Mouse (Mus musculus): Measurements from ENCODE around the gene Ints3. TPM values are rescaled to one million over a fixed set of nuclear protein-coding genes. Genes with fewer than 3 reads are reported as not detected.

The Ints3 gene
- 12.0 and 12.8 TPM in 2 replicates for polyA plus RNA-seq (2021; fragmentation: Nextera tagmentation)
- long read RNA-seq, experiment 1, full-length matches to known transcripts, result 8 of 21 reads
- long read RNA-seq, experiment 1, partial matches to known transcripts, result 13 of 21 reads
- long read RNA-seq, experiment 1, other reads (novel, unspliced or antisense), result 0 of 21 reads
- long read RNA-seq, experiment 2, full-length matches to known transcripts, result 96 of 136 reads
- long read RNA-seq, experiment 2, partial matches to known transcripts, result 22 of 136 reads
- long read RNA-seq, experiment 2, other reads (novel, unspliced or antisense), result 18 of 136 reads

GRCm38 (mm10) chr3:90433381-90434020 is at the start of gene Ints3:
TSS of gene Ints3 (minus strand) at chr3:90433622.

GRCm38 (mm10) chr3:90475831-90476611 is 42.6 kb upstream of the Ints3 start, which contains the start of gene Ilf2:
TSS of gene Ilf2 (plus strand) at chr3:90476126.

GRCm38 (mm10) chr3:90465686-90466310 is 32.4 kb upstream of the Ints3 start, which contains the start of gene Npr1:
TSS of gene Npr1 (minus strand) at chr3:90465866.

DNA sequence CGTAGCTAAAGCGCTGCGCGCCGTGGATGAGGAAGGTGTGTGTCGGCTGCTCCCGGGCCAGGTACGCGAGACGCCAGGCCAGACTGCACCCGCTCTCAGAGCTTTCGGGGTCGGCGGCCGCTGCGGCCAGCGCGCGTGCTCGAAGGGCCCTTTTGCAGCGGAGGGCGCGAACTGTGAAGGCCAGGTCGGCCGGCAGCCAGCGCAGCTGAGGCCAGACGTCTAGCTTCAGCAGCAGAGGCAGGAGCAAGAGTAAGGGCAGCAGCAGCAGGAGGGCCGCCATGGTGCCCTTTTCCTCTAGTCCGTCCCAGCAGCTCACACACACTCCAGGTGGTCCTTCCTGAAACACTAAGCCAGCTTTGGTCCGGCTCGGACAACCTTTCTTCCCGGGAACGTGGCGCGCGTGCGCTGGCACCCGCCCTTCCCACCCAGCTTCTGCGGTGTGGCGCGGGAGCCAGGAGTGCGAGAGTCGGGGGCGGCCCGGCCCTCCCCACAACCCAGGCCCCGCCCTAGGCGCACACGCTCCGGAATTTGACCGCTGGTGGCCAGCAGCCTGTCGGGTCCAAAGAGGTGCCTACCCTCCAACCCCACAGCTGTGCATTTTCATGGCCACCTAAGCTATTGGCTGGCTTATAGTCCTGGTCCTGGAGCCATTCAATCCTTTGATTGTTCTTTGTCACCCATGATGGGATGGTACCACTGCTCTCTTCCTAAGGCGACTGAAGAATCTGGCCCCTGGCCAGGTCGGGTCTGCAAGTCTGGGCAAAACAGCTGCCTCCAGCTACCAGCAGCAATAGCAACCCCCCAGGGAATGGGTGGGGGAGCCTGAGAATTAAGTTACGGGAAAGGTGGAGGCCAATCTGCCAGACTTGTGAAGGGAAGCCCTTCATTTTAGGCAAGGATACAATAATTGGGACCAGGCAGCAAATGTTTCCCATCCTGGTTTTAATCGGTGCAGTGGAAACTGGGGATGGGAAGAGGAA is 43.6 kb downstream of the Ints3 start, which contains the start of gene Slc27a3:
Gene Slc27a3 (minus strand): TSS at position 428 of the 980 bp plus-strand sequence.

Other genes with a start within 250 kb of the Ints3 start
- gene Rps27, start 220.0 kb downstream of the Ints3 start, polyA plus RNA-seq (2021; fragmentation: Nextera tagmentation), result 2,829 and 2,904 TPM in 2 replicates
- gene Rab13, start 219.9 kb downstream of the Ints3 start, polyA plus RNA-seq (2021; fragmentation: Nextera tagmentation), result 8.7 and 9.8 TPM in 2 replicates
- gene Jtb, start 202.0 kb downstream of the Ints3 start, polyA plus RNA-seq (2021; fragmentation: Nextera tagmentation), result 86.0 and 94.4 TPM in 2 replicates
- 0.39 and 0.41 TPM in 2 replicates for gene Creb3l4, start 190.1 kb downstream of the Ints3 start, polyA plus RNA-seq (2021; fragmentation: Nextera tagmentation)
- 89.8 and 134 TPM in 2 replicates for gene Slc39a1, start 185.4 kb downstream of the Ints3 start, polyA plus RNA-seq (2021; fragmentation: Nextera tagmentation)
- 12.7 and 14.4 TPM in 2 replicates for gene Crtc2, start 179.5 kb downstream of the Ints3 start, polyA plus RNA-seq (2021; fragmentation: Nextera tagmentation)
- gene Dennd4b, start 168.4 kb downstream of the Ints3 start, polyA plus RNA-seq (2021; fragmentation: Nextera tagmentation), result 6.4 and 6.6 TPM in 2 replicates
- 14.5 and 17.0 TPM in 2 replicates for gene Gatad2b, start 140.4 kb downstream of the Ints3 start, polyA plus RNA-seq (2021; fragmentation: Nextera tagmentation)
- 3.6 TPM in 2 replicates for gene Slc27a3, start 43.7 kb downstream of the Ints3 start, polyA plus RNA-seq (2021; fragmentation: Nextera tagmentation)
- gene Npr1, start 32.2 kb upstream of the Ints3 start, polyA plus RNA-seq (2021; fragmentation: Nextera tagmentation), result 0.78 and 0.92 TPM in 2 replicates
- gene Ilf2, start 42.5 kb upstream of the Ints3 start, polyA plus RNA-seq (2021; fragmentation: Nextera tagmentation), result 70.1 and 73.7 TPM in 2 replicates
- 91.8 and 96.6 TPM in 2 replicates for gene Snapin, start 57.4 kb upstream of the Ints3 start, polyA plus RNA-seq (2021; fragmentation: Nextera tagmentation)
- 86.8 and 92.3 TPM in 2 replicates for gene Chtop, start 75.9 kb upstream of the Ints3 start, polyA plus RNA-seq (2021; fragmentation: Nextera tagmentation)
- 287 and 351 TPM in 2 replicates for gene S100a1, start 80.8 kb upstream of the Ints3 start, polyA plus RNA-seq (2021; fragmentation: Nextera tagmentation)
- 174 and 206 TPM in 2 replicates for gene S100a13, start 80.8 kb upstream of the Ints3 start, polyA plus RNA-seq (2021; fragmentation: Nextera tagmentation)
- gene S100a14, start 93.2 kb upstream of the Ints3 start, polyA plus RNA-seq (2021; fragmentation: Nextera tagmentation), result 0.15 TPM in 1 of 2 replicates, not detected in the other
- 198 and 207 TPM in 2 replicates for gene S100a16, start 103.6 kb upstream of the Ints3 start, polyA plus RNA-seq (2021; fragmentation: Nextera tagmentation)
- gene S100a3, start 127.0 kb upstream of the Ints3 start, polyA plus RNA-seq (2021; fragmentation: Nextera tagmentation), result 0.58 and 1.2 TPM in 2 replicates
- gene S100a2, start 156.6 kb upstream of the Ints3 start, polyA plus RNA-seq (2021; fragmentation: Nextera tagmentation), result not detected in 2 replicates
- gene Gm42674, start 168.3 kb upstream of the Ints3 start, polyA plus RNA-seq (2021; fragmentation: Nextera tagmentation), result not detected in 2 replicates
- gene S100a4, start 170.1 kb upstream of the Ints3 start, polyA plus RNA-seq (2021; fragmentation: Nextera tagmentation), result 5.3 and 5.8 TPM in 2 replicates
- not detected in 2 replicates for gene S100a5, start 174.9 kb upstream of the Ints3 start, polyA plus RNA-seq (2021; fragmentation: Nextera tagmentation)
- 46.6 and 59.7 TPM in 2 replicates for gene S100a6, start 179.3 kb upstream of the Ints3 start, polyA plus RNA-seq (2021; fragmentation: Nextera tagmentation)
- gene S100a7a, start 220.4 kb upstream of the Ints3 start, polyA plus RNA-seq (2021; fragmentation: Nextera tagmentation), result 0.10 TPM in 1 of 2 replicates, not detected in the other
- gene S100a8, start 235.4 kb upstream of the Ints3 start, polyA plus RNA-seq (2021; fragmentation: Nextera tagmentation), result 0.62 and 0.70 TPM in 2 replicates